Mouse (Mus musculus) hindbrain, embryonic 15.5 days (tissue): ENCODE measurements around the gene Pacrg. TPM values are rescaled to one million over a fixed set of nuclear protein-coding genes. Genes with fewer than 3 reads are reported as not detected.

Source experiments
- ATAC-seq: fragments of 200-750 bp; cut with Nextera tagmentation; 2 replicates; pipeline ENCODE4 v1.8.0; 2017; ENCODE audit warnings: low read depth, moderate number of reproducible peaks, moderate TSS enrichment; ENCODE audit not compliant: low FRiP score
- H3K27ac ChIP-seq: fragments of 300-500 bp; sonication (generic); replicated peaks from 2 replicates; pipeline ENCODE4 v1.5.1; 2015; ENCODE audit warnings: mild to moderate bottlenecking, inconsistent platforms
- H3K27me3 ChIP-seq: fragments of 300-500 bp; sonication (generic); 2 replicates; pipeline ENCODE4 v1.6.1; 2015; ENCODE audit warnings: control low read depth, inconsistent platforms
- H3K36me3 ChIP-seq: fragments of 300-500 bp; sonication (generic); 2 replicates; pipeline ENCODE4 v1.6.1; 2015; ENCODE audit warnings: control low read depth, inconsistent platforms
- H3K4me1 ChIP-seq: fragments of 300-500 bp; sonication (generic); replicated peaks from 2 replicates; pipeline ENCODE4 v1.6.1; 2015; ENCODE audit warnings: control low read depth, inconsistent platforms
- H3K4me2 ChIP-seq: fragments of 300-500 bp; sonication (generic); 2 replicates; pipeline ENCODE4 v1.6.1; 2015; ENCODE audit warnings: moderate library complexity, mild to moderate bottlenecking, inconsistent platforms
- H3K4me3 ChIP-seq: fragments of 300-500 bp; sonication (generic); 2 replicates; pipeline ENCODE4 v1.5.1; 2015; ENCODE audit warnings: mild to moderate bottlenecking, inconsistent platforms
- H3K9ac ChIP-seq: fragments of 300-500 bp; sonication (generic); 2 replicates; pipeline ENCODE4 v1.6.1; 2015; ENCODE audit warnings: inconsistent platforms
- H3K9me3 ChIP-seq: fragments of 300-500 bp; sonication (generic); 2 replicates; pipeline ENCODE4 v1.6.1; 2016; ENCODE audit warnings: control low read depth, inconsistent platforms
- whole genome bisulfite sequencing: fragments of 180-500 bp; shearing (Covaris S2); methylation state at CpG from one replicate; pipeline ENCODE4 v1.1.7; 2015; 5-methylcytosine and 5-hydroxymethylcytosine counted together
- polyA plus RNA-seq: library from polyadenylated mRNA; unstranded; fragments of >200 nt; fragmentation: Nextera tagmentation; extraction: Ambion mirVana; gene quantifications from 2 replicates; pipeline ENCODE4 v1.2.1, GENCODE M21; 2015

The Pacrg gene
- polyA plus RNA-seq, 1 experiment from 2014 or later, result 17.9 TPM

GRCm38 (mm10) chr17:10476807-10477206 is 363.3 kb downstream of the Pacrg start:
- Histone ChIP-seq H3K9me3 (no peaks in the 10 kb centered on the region), H3K4me1 (peaks cover 7% of the 10 kb centered on the region; the same call in 1 of the 2 replicates), H3K9ac (no peak overlapping the region), H3K4me3 (no peak overlapping the region), H3K27me3 (no peaks in the 10 kb centered on the region), H3K36me3 (no peaks in the 10 kb centered on the region), H3K27ac (no peak overlapping the region), H3K4me2 (no peak overlapping the region)
- WGBS, result 36% methylated on average over 7 of the region's 7 CpGs
- peak; percentile 45; the same call in 1 of the 2 replicates for ATAC-seq

GRCm38 (mm10) chr17:10474972-10475371 is 365.1 kb downstream of the Pacrg start:
- no peaks in the 10 kb centered on the region for H3K9me3 ChIP-seq
- no peak for ATAC-seq
- peaks cover 7% of the 10 kb centered on the region; the same call in 1 of the 2 replicates for H3K4me1 ChIP-seq
- H3K4me2 ChIP-seq, result no peak overlapping the region
- no peaks in the 10 kb centered on the region for H3K36me3 ChIP-seq
- H3K27ac ChIP-seq, result no peak overlapping the region
- H3K9ac ChIP-seq, result no peak overlapping the region
- no peak overlapping the region for H3K4me3 ChIP-seq
- WGBS, result 77% methylated on average over 6 of the region's 6 CpGs
- H3K27me3 ChIP-seq, result no peaks in the 10 kb centered on the region

GRCm38 (mm10) chr17:10473826-10474384 is 366.2 kb downstream of the Pacrg start:
- H3K36me3 ChIP-seq, result no peaks in the 10 kb centered on the region
- no peaks in the 10 kb centered on the region for H3K27me3 ChIP-seq
- H3K4me2 ChIP-seq, result no peak overlapping the region
- 50% methylated on average over 7 of the region's 7 CpGs for WGBS
- no peak overlapping the region for H3K27ac ChIP-seq
- no peak overlapping the region for H3K4me3 ChIP-seq
- H3K9ac ChIP-seq, result no peak overlapping the region
- H3K9me3 ChIP-seq, result no peaks in the 10 kb centered on the region
- H3K4me1 ChIP-seq, result peaks cover 7% of the 10 kb centered on the region; the same call in 1 of the 2 replicates
- ATAC-seq, result no peak

DNA sequence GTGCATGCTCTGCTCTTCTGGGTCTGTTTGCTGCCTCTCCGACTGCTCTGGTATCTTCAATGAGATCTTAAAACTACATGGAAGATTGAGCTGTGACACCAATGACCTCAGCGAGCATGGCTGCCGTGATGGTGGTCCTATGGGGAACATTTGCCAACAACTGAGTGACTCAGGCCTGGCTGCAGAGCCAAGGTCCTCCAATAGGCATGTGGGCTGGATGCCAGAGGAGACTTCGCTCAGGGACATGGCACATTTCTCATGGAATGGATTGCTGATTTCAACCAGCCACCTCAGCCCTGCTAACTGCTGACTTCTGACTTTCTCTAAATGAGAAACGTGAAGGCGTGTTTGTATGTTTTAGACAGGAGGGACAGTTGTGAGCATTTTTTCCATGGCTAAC is 366.9 kb downstream of the Pacrg start:
- Histone ChIP-seq H3K4me1 (peaks cover 7% of the 10 kb centered on the region; the same call in 1 of the 2 replicates), H3K9me3 (no peaks in the 10 kb centered on the region), H3K4me2 (no peak overlapping the region), H3K4me3 (no peak overlapping the region), H3K27ac (no peak overlapping the region), H3K9ac (no peak overlapping the region), H3K36me3 (no peaks in the 10 kb centered on the region), H3K27me3 (no peaks in the 10 kb centered on the region)
- ATAC-seq, result no peak
- 79% methylated on average over 6 of the region's 6 CpGs for WGBS

DNA sequence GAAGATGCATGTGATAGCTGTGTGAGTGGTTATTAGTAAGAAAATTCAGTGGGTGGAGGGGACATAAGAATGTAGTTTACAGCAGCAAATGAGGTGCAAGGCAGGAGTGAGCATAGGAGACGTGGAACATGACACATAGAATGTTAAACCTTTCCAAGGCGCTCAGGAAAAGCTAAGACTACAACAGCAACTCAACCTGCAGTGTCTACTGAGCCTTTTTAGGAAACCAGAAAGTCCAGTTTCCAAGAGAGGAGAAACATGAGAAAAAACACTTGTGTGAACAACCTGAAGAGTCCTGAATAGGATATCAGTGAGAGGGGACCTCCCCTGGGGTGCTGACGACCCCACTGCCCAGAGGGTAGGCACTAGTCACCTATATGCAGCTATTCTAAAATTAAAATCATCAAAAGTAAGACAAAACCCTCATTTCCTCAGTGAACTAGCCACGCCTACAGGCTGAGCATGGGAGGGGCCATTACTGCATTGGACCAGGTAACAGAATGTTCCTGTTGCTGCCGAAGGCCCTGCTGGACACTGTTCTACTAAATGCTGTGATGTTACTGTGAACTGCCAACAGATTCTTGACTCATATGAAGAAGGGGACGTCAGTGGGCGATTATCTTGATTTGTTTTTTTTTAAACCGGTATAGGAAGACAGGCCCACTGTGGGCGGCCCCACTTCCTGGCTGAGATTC is 370.1 kb downstream of the Pacrg start:
- Histone ChIP-seq H3K4me3 (no peak overlapping the region), H3K4me2 (no peak overlapping the region), H3K27ac (no peak overlapping the region), H3K36me3 (no peaks in the 10 kb centered on the region), H3K4me1 (no peaks in the 10 kb centered on the region), H3K9ac (no peak overlapping the region), H3K27me3 (no peaks in the 10 kb centered on the region), H3K9me3 (no peaks in the 10 kb centered on the region)
- ATAC-seq, result no peak
- 91% methylated on average over 9 of the region's 9 CpGs for WGBS

DNA sequence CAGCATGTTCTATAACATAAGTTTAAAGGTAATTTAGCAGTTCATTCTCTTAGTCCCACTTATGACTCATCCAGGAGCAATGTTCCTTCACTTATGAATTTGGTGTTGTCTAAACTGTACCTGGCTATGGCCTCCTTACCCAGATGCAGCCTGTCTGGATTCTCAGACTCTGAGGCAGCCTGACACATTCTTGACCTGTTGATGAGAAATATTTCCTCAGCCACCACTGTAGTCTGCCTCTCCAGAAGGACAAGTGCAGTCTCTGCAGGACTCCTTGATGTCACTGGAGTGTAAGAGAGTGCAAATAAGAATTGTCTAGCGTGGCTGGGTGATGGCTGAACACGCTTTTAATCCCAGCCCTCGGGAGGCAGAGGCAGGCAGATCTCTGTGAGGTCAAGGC is 373.0 kb downstream of the Pacrg start:
- ATAC-seq, result no peak
- WGBS, result 87% methylated on average over 3 of the region's 3 CpGs
- Histone ChIP-seq H3K9ac (no peak overlapping the region), H3K36me3 (no peaks in the 10 kb centered on the region), H3K4me3 (no peak overlapping the region), H3K9me3 (no peaks in the 10 kb centered on the region), H3K27me3 (no peaks in the 10 kb centered on the region), H3K4me1 (no peaks in the 10 kb centered on the region), H3K27ac (no peak overlapping the region), H3K4me2 (no peak overlapping the region)

- Histone ChIP-seq H3K4me3 (no peak overlapping the region), H3K9me3 (no peaks in the 10 kb centered on the region), H3K9ac (no peak overlapping the region), H3K4me1 (no peaks in the 10 kb centered on the region), H3K36me3 (no peaks in the 10 kb centered on the region), H3K27ac (no peak overlapping the region), H3K27me3 (no peaks in the 10 kb centered on the region), H3K4me2 (no peak overlapping the region)
- no peak for ATAC-seq
- 81% methylated on average over 6 of the region's 6 CpGs for WGBS
Measured at GRCm38 (mm10) chr17:10465467-10465866, 374.6 kb downstream of the Pacrg start.

GRCm38 (mm10) chr17:10464700-10465099 is 375.4 kb downstream of the Pacrg start:
- ATAC-seq, result no peak
- Histone ChIP-seq H3K4me3 (no peak overlapping the region), H3K9ac (no peak overlapping the region), H3K4me1 (no peaks in the 10 kb centered on the region), H3K27me3 (no peaks in the 10 kb centered on the region), H3K4me2 (no peak overlapping the region), H3K36me3 (no peaks in the 10 kb centered on the region), H3K9me3 (no peaks in the 10 kb centered on the region), H3K27ac (no peak overlapping the region)
- 67% methylated on average over 3 of the region's 3 CpGs for WGBS

GRCm38 (mm10) chr17:10463626-10464025 is 376.5 kb downstream of the Pacrg start:
- no peak for ATAC-seq
- WGBS, result 92% methylated on average over 3 of the region's 3 CpGs
- no peak overlapping the region for H3K27ac ChIP-seq

GRCm38 (mm10) chr17:10460916-10461315 is 379.2 kb downstream of the Pacrg start:
- no peak overlapping the region for H3K9ac ChIP-seq
- H3K4me2 ChIP-seq, result no peak overlapping the region
- 0 out of 2 replicates have a peak, but pooled peaks cover 3% of the 10 kb centered on the region for H3K4me1 ChIP-seq
- H3K4me3 ChIP-seq, result no peak overlapping the region
- no peaks in the 10 kb centered on the region for H3K9me3 ChIP-seq
- no peak overlapping the region for H3K27ac ChIP-seq
- no peak for ATAC-seq
- H3K27me3 ChIP-seq, result no peaks in the 10 kb centered on the region
- WGBS, result 92% methylated on average over 4 of the region's 4 CpGs
- no peaks in the 10 kb centered on the region for H3K36me3 ChIP-seq

More at GRCm38 (mm10) chr17:10463626-10464025, 376.5 kb downstream of the Pacrg start:
- H3K9ac ChIP-seq, result no peak overlapping the region
- H3K4me1 ChIP-seq, result no peaks in the 10 kb centered on the region
- no peak overlapping the region for H3K4me3 ChIP-seq
- no peaks in the 10 kb centered on the region for H3K9me3 ChIP-seq
- no peaks in the 10 kb centered on the region for H3K36me3 ChIP-seq
- H3K27me3 ChIP-seq, result no peaks in the 10 kb centered on the region
- H3K4me2 ChIP-seq, result no peak overlapping the region

DNA sequence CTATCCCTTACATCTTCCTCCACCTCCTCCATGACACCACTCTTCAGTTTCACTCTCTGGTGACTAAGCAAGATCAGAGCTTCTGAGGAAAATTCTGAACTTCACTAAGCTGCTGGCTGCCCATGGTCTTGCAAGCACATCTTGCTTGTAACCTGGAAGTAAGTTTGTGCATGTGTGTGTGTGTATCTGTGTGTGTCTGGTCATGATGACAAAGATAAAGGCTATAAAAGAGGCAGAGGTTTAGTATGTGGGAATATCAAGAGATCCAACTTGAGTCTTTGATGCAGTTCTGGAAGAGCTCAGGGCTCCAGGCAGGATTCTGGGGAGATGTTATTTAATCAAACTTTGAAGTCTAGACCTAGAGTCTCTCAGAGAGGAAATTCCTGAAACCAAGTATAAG is 381.4 kb downstream of the Pacrg start:
- no peak overlapping the region for H3K4me3 ChIP-seq
- no peaks in the 10 kb centered on the region for H3K27me3 ChIP-seq
- H3K9me3 ChIP-seq, result no peaks in the 10 kb centered on the region
- no peaks in the 10 kb centered on the region for H3K36me3 ChIP-seq
- H3K4me2 ChIP-seq, result no peak overlapping the region
- 0 out of 2 replicates have a peak, but pooled peaks cover 3% of the 10 kb centered on the region for H3K4me1 ChIP-seq
- no peak overlapping the region for H3K9ac ChIP-seq
- H3K27ac ChIP-seq, result no peak overlapping the region
- no peak for ATAC-seq

DNA sequence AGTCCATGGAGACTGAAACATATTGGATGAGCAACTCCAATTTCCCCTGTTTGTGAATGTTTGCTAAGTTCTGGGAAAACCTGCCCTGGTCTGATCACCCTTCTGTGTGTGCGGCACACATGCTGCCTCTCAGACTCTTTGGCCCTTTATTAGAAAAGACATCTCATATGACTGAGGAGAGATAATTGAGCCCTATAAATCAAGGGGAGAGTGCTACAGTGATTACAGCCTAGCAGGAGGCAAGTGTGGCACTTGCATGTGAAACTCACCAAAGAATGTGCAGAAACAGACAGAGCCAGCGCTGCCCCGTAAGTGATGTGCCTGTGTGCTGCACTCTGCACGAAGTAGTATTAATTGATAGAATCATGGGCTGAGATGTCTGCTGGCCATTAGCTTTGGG is 383.7 kb downstream of the Pacrg start:
- Histone ChIP-seq H3K27me3 (no peaks in the 10 kb centered on the region), H3K36me3 (no peaks in the 10 kb centered on the region), H3K9ac (no peak overlapping the region), H3K4me2 (no peak overlapping the region), H3K9me3 (no peaks in the 10 kb centered on the region), H3K4me1 (peaks cover 7% of the 10 kb centered on the region), H3K4me3 (no peak overlapping the region), H3K27ac (no peak overlapping the region)
- WGBS, result 65% methylated on average over 4 of the region's 4 CpGs
- 0 out of 2 replicates have a peak, but pooled peaks have one; percentile 40 for ATAC-seq
